Mouse (Mus musculus) bone marrow macrophage, adult 2 months (primary cell): ENCODE data around the gene Glt28d2.

ENCODE experiments used
- CTCF ChIP-seq: IDR thresholded peaks from 2 replicates; pipeline ENCODE4 v1.5.1; 2012; ENCODE audit warnings: low read depth, mild to moderate bottlenecking, low read length, moderate library complexity
- POLR2A ChIP-seq: IDR thresholded peaks from 2 replicates; pipeline ENCODE4 v1.6.1; 2012; ENCODE audit warnings: mild to moderate bottlenecking, low read depth, low read length, borderline replicate concordance

GRCm38 (mm10) chr3:85860996-85861395 lies 26.3 kb downstream of the Glt28d2 start:
- TF ChIP-seq CTCF (no peak), POLR2A (no peak)
